Mouse (Mus musculus) midbrain, embryonic 12.5 days (tissue): ENCODE data around the gene Tldc2. TPM values are rescaled to one million over a fixed set of nuclear protein-coding genes. Genes with fewer than 3 reads are reported as not detected.

Experiments
- ATAC-seq: fragments of 200-750 bp; cut with Nextera tagmentation; 2 replicates; pipeline ENCODE4 v1.8.0; 2017; ENCODE audit warnings: low read depth, moderate TSS enrichment, moderate library complexity; ENCODE audit not compliant: low FRiP score
- H3K27ac ChIP-seq: fragments of 300-500 bp; sonication (generic); replicated peaks from 2 replicates; pipeline ENCODE4 v1.5.1; 2016; ENCODE audit warnings: mild to moderate bottlenecking
- H3K27me3 ChIP-seq: fragments of 300-500 bp; sonication (generic); 2 replicates; pipeline ENCODE4 v1.6.1; 2016; ENCODE audit warnings: mild to moderate bottlenecking
- H3K36me3 ChIP-seq: fragments of 300-500 bp; sonication (generic); 2 replicates; pipeline ENCODE4 v1.6.1; 2016
- H3K4me1 ChIP-seq: fragments of 300-500 bp; sonication (generic); 2 replicates; pipeline ENCODE4 v1.6.1; 2016
- H3K4me2 ChIP-seq: fragments of 300-500 bp; sonication (generic); replicated peaks from 2 replicates; pipeline ENCODE4 v1.6.1; 2016; ENCODE audit warnings: mild to moderate bottlenecking, moderate library complexity
- H3K4me3 ChIP-seq: fragments of 300-500 bp; sonication (generic); 2 replicates; pipeline ENCODE4 v1.5.1; 2016; ENCODE audit warnings: mild to moderate bottlenecking
- H3K9ac ChIP-seq: fragments of 300-500 bp; sonication (generic); replicated peaks from 2 replicates; pipeline ENCODE4 v1.6.1; 2016; ENCODE audit warnings: mild to moderate bottlenecking, moderate library complexity
- H3K9me3 ChIP-seq: fragments of 300-500 bp; sonication (generic); 2 replicates; pipeline ENCODE4 v1.6.1; 2016; ENCODE audit warnings: mild to moderate bottlenecking
- WGBS: fragments of 180-500 bp; shearing (Covaris S2); methylation state at CpG from one replicate; pipeline ENCODE4 v1.1.7; 2016; 5-methylcytosine and 5-hydroxymethylcytosine counted together
- polyA plus RNA-seq: library from polyadenylated mRNA; unstranded; fragments of >200 nt; fragmentation: Nextera tagmentation; extraction: Ambion mirVana; gene quantifications from 2 replicates; pipeline ENCODE4 v1.2.1, GENCODE M21; 2016

Gene Tldc2
- polyA plus RNA-seq, 1 experiment from 2014 or later, result not detected

DNA sequence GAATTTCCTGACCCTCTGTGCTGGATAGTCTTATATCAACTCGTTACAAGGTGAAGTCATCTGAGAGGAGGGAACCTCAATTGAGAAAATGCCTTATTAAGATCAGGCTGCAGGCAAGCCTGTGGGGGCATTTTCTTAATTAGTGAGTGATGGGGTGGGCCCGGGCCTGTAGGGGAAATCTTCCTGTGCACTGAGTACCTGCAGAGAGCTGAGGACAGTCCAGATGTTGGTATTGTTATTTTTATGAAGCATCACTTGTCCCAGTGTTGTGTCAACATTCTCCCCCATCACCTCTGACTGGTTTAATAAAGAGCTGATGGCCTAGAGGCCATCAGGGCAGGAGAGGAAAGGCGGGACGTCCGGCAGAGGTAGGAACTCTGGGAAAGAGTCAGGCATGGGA lies 57.3 kb downstream of the Tldc2 start:
- H3K9ac ChIP-seq, result no peak overlapping the region
- H3K4me2 ChIP-seq, result no peak overlapping the region
- H3K9me3 ChIP-seq, result no peaks in the 10 kb centered on the region
- no peak overlapping the region for H3K4me3 ChIP-seq
- no peaks in the 10 kb centered on the region for H3K4me1 ChIP-seq
- H3K36me3 ChIP-seq, result peaks cover 25% of the 10 kb centered on the region
- H3K27me3 ChIP-seq, result no peaks in the 10 kb centered on the region
- H3K27ac ChIP-seq, result no peak overlapping the region
- 76% methylated on average over 5 of the region's 5 CpGs for WGBS
- ATAC-seq, result no peak

DNA sequence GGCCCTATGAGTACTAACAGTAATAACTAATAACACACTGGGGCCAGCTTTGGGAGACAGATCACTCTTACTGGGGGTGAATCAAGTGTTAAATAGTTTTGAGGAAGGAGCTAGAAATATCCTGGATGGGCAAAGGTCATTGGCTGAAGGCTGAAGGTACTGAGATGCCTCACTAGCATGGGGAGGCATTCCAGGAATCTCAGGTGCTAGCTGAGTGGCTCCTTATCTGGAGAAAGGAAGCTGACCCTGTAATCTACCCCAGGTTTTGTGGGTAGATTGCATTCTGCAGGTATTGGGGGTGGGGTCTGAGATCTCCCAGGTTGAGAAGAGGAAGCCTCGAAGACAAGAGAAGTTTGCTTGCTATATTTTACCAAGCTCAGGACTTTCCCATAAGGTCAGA lies 58.3 kb downstream of the Tldc2 start:
- Histone ChIP-seq H3K4me1 (no peaks in the 10 kb centered on the region), H3K9ac (no peak overlapping the region), H3K9me3 (no peaks in the 10 kb centered on the region), H3K27me3 (no peaks in the 10 kb centered on the region), H3K36me3 (peaks cover 36% of the 10 kb centered on the region), H3K27ac (no peak overlapping the region), H3K4me2 (no peak overlapping the region), H3K4me3 (no peak overlapping the region)
- 93% methylated on average over 1 of the region's 1 CpGs for WGBS
- no peak for ATAC-seq

Other genes with a start within 250 kb of the Tldc2 start
- 75.2 and 76.9 TPM in 2 replicates for gene Tgif2, start 247.0 kb upstream of the Tldc2 start, polyA plus RNA-seq
- 11.6 and 12.4 TPM in 2 replicates for gene 4930518I15Rik, start 229.1 kb upstream of the Tldc2 start, polyA plus RNA-seq
- 175 and 176 TPM in 2 replicates for gene Rab5if, start 223.9 kb upstream of the Tldc2 start, polyA plus RNA-seq
- 0.34 and 0.37 TPM in 2 replicates for gene Sla2, start 199.9 kb upstream of the Tldc2 start, polyA plus RNA-seq
- gene Ndrg3, start 95.0 kb upstream of the Tldc2 start, polyA plus RNA-seq, result 51.6 and 53.8 TPM in 2 replicates
- gene Dsn1, start 79.9 kb upstream of the Tldc2 start, polyA plus RNA-seq, result 44.5 and 45.0 TPM in 2 replicates
- gene Soga1, start 7.8 kb upstream of the Tldc2 start, polyA plus RNA-seq, result 6.9 and 7.3 TPM in 2 replicates
- gene Samhd1, start 48.2 kb downstream of the Tldc2 start, polyA plus RNA-seq, result 17.1 and 20.6 TPM in 2 replicates
- gene Rbl1, start 117.5 kb downstream of the Tldc2 start, polyA plus RNA-seq, result 30.5 and 30.9 TPM in 2 replicates
- 222 and 226 TPM in 2 replicates for gene Rpn2, start 192.0 kb downstream of the Tldc2 start, polyA plus RNA-seq
- gene Mroh8, start 192.5 kb downstream of the Tldc2 start, polyA plus RNA-seq, result 0.42 and 0.72 TPM in 2 replicates